Mouse (Mus musculus): ENCODE measurements around the gene Arntl2.

GRCm38 (mm10) chr6:146764593-146764992, 31.3 kb upstream of the Arntl2 start:
- TF ChIP-seq EP300 (optimal IDR thresholded peaks at IDR 0.05) (no peak), CTCF (IDR thresholded peaks at IDR 0.05; ENCODE audit: low read depth) (no peak)
